Mouse (Mus musculus) lung, postnatal 25 days (tissue): ENCODE measurements around the gene Bcl2l13.
"Not testable (repeated sequence)": the region's sequence is repeated elsewhere in the genome, so short reads cannot be mapped to it uniquely, and the experiment has no call there.

Source experiments
- DNase-seq: peaks from one replicate; pipeline ENCODE4 v3.0.0; 2022; ENCODE audit warnings: low spot score

Gene Bcl2l13

DNA sequence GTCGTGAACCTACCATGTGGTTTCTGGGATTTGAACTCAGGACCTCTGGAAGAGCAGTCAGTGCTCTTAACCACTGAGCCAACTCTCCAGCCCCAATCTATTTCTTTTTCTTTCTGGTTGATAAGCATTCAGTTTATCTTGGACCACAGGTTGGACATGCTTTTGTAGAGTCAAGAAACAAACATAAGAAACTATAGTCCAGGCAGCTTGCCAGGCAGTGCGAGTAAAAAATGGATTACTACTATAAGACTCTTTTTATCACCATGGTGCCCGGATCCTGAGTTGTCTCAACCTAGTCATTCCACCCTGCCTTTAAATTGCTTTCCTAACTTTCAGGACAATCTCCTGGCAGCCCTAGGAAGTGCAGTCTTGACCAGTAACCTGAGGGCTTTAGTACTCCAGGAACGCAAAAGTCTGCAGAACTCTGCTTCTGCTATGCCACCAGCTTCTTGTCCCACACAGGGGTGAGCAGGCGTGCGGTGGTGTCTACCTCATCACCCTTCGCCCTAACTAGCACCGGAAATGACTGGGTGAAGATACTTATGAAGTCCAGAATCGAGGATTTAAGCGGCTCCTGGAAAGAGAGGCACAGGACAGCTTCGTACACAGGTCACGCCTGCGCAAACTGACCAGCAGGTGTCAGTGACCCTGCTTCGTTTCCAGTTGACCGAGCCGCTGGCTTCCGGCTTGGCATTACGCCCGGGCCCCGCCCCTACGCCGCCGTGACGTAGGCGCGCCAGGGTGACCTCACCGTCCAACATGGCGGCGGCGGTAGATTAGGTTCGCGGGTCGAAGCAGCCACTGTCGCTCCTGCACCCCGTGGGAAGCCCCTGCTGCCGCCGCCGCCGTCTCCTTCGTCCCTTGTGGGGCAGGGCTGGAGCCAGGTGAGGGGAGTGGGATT, at the start of gene Bcl2l13:
Bcl2l13 (plus strand) TSS at position 739 of the 901 bp plus-strand sequence.
- DNase-seq = peak; percentile 96

DNA sequence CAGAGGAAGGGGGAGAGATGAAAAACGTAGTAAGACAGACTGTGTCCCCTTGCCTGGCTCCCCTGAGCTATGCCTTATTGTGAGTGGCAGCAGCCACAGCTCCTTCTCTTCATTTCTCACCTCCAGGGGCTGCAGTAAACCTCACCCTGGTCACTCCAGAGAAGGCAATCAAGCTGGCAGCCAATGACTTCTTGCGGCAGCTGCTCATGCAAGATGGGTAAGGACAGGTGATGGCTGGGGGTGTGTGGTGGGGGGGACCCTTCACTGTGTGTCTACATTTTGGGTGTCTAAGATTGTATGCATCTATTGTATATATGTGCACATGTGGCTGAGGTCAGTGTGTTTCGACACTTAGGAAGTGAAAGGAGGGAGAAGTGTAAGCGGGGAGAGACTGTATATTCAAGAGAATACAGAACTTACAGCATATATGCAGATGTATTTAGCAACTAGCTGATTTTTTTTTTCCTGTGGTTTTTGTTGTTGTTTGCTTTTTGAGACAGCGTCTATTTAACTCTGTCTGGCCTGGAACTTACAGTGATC, 47.9 kb upstream of the Bcl2l13 start:
- no peak for DNase-seq

- no peak for DNase-seq
These were observed 47.1 kb upstream of the Bcl2l13 start for GRCm38 (mm10) chr6:120788904-120789303.

GRCm38 (mm10) chr6:120790153-120790552, 45.9 kb upstream of the Bcl2l13 start:
- no peak for DNase-seq

GRCm38 (mm10) chr6:120790717-120791116, 45.3 kb upstream of the Bcl2l13 start:
- no peak for DNase-seq

DNA sequence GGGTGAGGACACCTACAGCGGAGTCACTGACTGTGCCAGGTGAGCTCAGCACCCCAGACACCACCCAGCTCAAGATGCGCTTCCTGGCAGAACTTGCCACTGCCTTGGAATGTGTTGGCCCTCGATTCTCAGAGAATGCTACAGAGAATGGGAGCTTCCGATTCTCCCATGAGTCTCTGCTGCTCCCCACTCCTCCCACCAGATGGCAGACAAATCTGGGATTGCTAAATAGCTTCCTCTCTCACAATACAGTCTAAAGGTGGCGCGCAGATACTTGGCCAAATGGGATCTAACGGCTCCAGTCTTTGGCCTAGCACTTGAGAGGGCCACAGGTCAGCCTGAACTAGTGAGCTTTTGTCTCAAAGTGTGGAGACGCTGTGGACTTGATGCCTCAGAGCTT, 43.1 kb upstream of the Bcl2l13 start:
- DNase-seq = no peak

GRCm38 (mm10) chr6:120795422-120796086, 40.5 kb upstream of the Bcl2l13 start:
- no peak for DNase-seq

- DNase-seq = no peak
These were observed 39.9 kb upstream of the Bcl2l13 start for GRCm38 (mm10) chr6:120796111-120796510.

GRCm38 (mm10) chr6:120798019-120798418, 38.0 kb upstream of the Bcl2l13 start:
- DNase-seq = no peak

GRCm38 (mm10) chr6:120798905-120799304, 37.1 kb upstream of the Bcl2l13 start:
- DNase-seq = no peak

DNA sequence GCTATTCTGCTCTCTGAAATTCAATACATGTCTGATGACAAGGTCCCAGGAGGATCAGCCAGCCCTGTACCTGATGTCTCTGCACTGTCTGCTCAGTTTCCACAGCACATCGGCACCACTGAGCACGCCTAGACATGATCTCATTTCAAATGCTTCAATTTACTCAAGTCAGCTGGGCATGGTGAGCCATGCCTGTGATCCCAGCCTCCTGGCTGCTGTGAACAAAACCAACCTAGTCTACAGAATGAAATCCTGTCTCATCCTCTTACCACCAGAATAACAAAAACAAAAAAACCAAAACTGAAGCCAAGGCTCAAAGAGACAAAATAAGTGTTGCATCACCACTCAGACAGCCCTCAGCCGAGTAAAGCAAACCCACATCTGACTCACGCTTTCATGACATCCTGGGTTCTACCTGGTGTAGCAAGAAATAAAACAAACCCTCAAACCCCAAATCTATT, 36.4 kb upstream of the Bcl2l13 start:
- DNase-seq = no peak

- no peak for DNase-seq
These were observed 28.8 kb upstream of the Bcl2l13 start for GRCm38 (mm10) chr6:120806999-120807737.

- DNase-seq = no peak
These were observed 28.3 kb upstream of the Bcl2l13 start for GRCm38 (mm10) chr6:120807738-120808081.

DNA sequence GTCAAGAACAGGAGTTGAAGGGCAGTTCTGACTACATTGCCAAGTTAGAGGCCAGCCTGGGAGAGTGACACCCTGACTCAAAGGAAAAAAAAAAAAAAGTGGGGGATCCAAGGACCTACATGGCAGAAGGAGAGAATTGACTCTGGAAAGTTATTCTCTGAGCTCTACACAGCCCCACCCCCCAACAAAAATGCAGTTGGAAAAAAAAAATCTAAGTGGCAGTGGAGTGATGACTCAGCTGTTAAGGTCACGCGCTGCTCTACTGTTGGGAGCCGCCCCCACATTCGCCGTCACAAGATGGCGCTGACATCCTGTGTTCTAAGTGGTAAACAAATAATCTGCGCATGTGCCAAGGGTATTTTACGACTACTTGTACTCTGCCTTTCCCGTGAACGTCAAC, 24.0 kb upstream of the Bcl2l13 start:
- DNase-seq = not testable (repeated sequence)

GRCm38 (mm10) chr6:120819294-120819693, 16.7 kb upstream of the Bcl2l13 start:
- DNase-seq = no peak

GRCm38 (mm10) chr6:120820144-120820543, 15.9 kb upstream of the Bcl2l13 start:
- DNase-seq = no peak

GRCm38 (mm10) chr6:120820941-120821340, 15.1 kb upstream of the Bcl2l13 start:
- DNase-seq = no peak

- no peak for DNase-seq
These were observed 14.3 kb upstream of the Bcl2l13 start for GRCm38 (mm10) chr6:120821715-120822114.

DNA sequence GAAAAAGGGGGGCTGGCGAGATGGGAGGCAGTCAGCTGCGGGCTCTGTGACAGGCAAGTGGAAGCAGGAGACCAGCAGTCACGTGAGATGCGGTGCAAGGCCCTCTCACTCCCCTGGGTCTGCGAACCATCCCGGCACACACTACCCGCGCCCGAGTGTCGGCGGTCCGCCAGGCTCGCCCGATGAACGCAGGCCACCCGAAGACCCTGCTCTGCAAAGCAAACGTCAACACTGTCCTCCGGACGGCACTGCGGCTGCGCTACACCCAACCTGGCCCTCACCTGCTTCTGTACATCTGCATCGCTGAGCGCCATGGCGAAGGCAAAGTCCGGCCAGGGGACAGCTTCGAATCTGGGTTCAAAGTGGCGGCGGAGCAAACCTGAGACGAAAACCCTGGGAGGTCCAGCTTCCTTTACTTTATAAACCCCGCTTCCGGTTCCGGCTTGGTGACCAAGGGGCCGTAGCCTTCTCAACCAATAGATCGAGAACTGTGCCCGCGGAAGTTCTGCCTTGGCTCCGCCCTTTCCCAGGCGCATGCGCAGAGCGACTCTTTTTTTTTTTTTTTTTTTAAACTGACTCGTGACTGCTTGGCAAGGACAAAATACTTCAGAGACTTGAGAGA, 13.6 kb upstream of the Bcl2l13 start, which contains the start of gene Atp6v1e1:
Atp6v1e1 (minus strand) TSS at position 487 of the 622 bp plus-strand sequence.
- DNase-seq = peak; percentile 96

- no peak for DNase-seq
These were observed 12.9 kb upstream of the Bcl2l13 start for GRCm38 (mm10) chr6:120822937-120823614.

DNA sequence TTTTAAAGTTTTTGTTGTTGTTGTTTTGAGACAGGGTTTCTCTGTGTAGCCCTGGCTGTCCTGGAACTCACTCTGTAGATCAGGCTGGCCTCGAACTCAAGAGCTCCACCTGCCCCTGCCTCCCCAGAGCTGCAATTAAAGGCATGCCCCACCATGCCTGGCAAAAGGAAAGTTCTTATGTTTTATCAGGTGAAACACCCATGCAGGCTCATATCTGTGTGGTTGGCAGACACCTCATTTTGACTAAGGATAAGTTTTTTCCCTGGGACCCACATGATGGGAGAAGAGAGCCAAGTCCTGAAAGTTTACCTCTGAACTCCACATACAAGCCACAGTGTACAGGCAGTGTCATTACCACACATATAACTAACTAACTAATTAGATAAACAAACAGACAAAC, 6.0 kb upstream of the Bcl2l13 start:
- no peak for DNase-seq
